Mouse (Mus musculus) heart, embryonic 14.5 days (tissue): Measurements from ENCODE around the gene Suv39h2. TPM values are rescaled to one million over a fixed set of nuclear protein-coding genes. Genes with fewer than 3 reads are reported as not detected.
A peak's percentile ranks its signal among the peaks of the same experiment; 100 is the strongest.

Experiments used
- ATAC-seq: fragments of 200-750 bp; cut with Nextera tagmentation; 2 replicates; pipeline ENCODE4 v1.8.0; 2017; ENCODE audit warnings: low read depth, moderate TSS enrichment; ENCODE audit not compliant: insufficient number of reproducible peaks, insufficient read depth, low FRiP score
- H3K27ac ChIP-seq, 2 experiments: fragments of 200-500 bp in 1 of 2; fragments of 300-500 bp in 1 of 2; sonication (generic) in 1 of 2; replicated peaks in 1 of 2; 2 replicates each; pipeline ENCODE4 v1.5.1; 2012 to 2014; ENCODE audit warnings: low read depth in 2 of 2, low read length in 2 of 2, control low read depth in 1 of 2, mild to moderate bottlenecking in 1 of 2, mixed read lengths in 1 of 2; ENCODE audit not compliant: control insufficient read depth in 1 of 2, insufficient read depth in 1 of 2
- H3K27me3 ChIP-seq: fragments of 300-500 bp; sonication (generic); 2 replicates; pipeline ENCODE4 v1.6.1; 2014; ENCODE audit warnings: mild to moderate bottlenecking, low read length, control low read depth; ENCODE audit not compliant: control insufficient read depth, insufficient read depth
- H3K36me3 ChIP-seq: fragments of 300-500 bp; sonication (generic); 2 replicates; pipeline ENCODE4 v1.6.1; 2014; ENCODE audit warnings: mild to moderate bottlenecking, control low read depth, low read length, mixed read lengths; ENCODE audit not compliant: control insufficient read depth, insufficient read depth
- H3K4me1 ChIP-seq, 2 experiments: fragments of 200-500 bp in 1 of 2; fragments of 300-500 bp in 1 of 2; sonication (generic) in 1 of 2; 2 replicates each; pipeline ENCODE4 v1.6.1; 2012 to 2014; ENCODE audit warnings: low read length in 2 of 2, control low read depth in 1 of 2, mixed read lengths in 1 of 2; ENCODE audit not compliant: control insufficient read depth in 2 of 2, insufficient read depth in 2 of 2
- H3K4me2 ChIP-seq: fragments of 300-500 bp; sonication (generic); 2 replicates; pipeline ENCODE4 v1.6.1; 2014; ENCODE audit warnings: mild to moderate bottlenecking, low read length
- H3K4me3 ChIP-seq, 2 experiments: fragments of 200-500 bp in 1 of 2; fragments of 300-500 bp in 1 of 2; sonication (generic) in 1 of 2; 2 replicates each; pipeline ENCODE4 v1.5.1; 2012 to 2014; ENCODE audit warnings: low read length in 2 of 2, mild to moderate bottlenecking in 2 of 2, control low read depth in 1 of 2, low read depth in 1 of 2, moderate library complexity in 1 of 2; ENCODE audit not compliant: control insufficient read depth in 1 of 2, insufficient read depth in 1 of 2
- H3K9ac ChIP-seq: fragments of 300-500 bp; sonication (generic); 2 replicates; pipeline ENCODE4 v1.6.1; 2014; ENCODE audit warnings: mild to moderate bottlenecking, low read length
- H3K9me3 ChIP-seq: fragments of 300-500 bp; sonication (generic); 2 replicates; pipeline ENCODE4 v1.6.1; 2016; ENCODE audit warnings: low read length, control low read depth; ENCODE audit not compliant: control insufficient read depth
- WGBS: fragments of 180-500 bp; shearing (Covaris S2); extraction: QIAGEN DNeasy Blood & Tissue Kit; methylation state at CpG from one replicate; pipeline ENCODE4 v1.1.7; 2014; 5-methylcytosine and 5-hydroxymethylcytosine counted together
- polyA plus RNA-seq: library from polyadenylated mRNA; unstranded; fragments of >200 nt; fragmentation: Nextera tagmentation; extraction: Ambion mirVana; gene quantifications from 2 replicates; pipeline ENCODE4 v1.2.1, GENCODE M21; 2014

The Suv39h2 gene
- polyA plus RNA-seq, 1 experiment from 2014 or later = 8.3 TPM

- H3K9me3 ChIP-seq = no peaks in the 10 kb centered on the region
- H3K9ac ChIP-seq = no peak overlapping the region
- no peak overlapping the region for H3K4me3 ChIP-seq
- no peak overlapping the region for H3K4me2 ChIP-seq
- H3K27me3 ChIP-seq = no peaks in the 10 kb centered on the region
- no peaks in the 10 kb centered on the region for H3K4me1 ChIP-seq
- 83% methylated on average over 3 of the region's 3 CpGs for WGBS
- ATAC-seq = no peak
- no peak overlapping the region for H3K27ac ChIP-seq
- peaks cover 54% of the 10 kb centered on the region for H3K36me3 ChIP-seq
Measured at GRCm38 (mm10) chr2:3489816-3490215, 15.0 kb upstream of the Suv39h2 start.

DNA sequence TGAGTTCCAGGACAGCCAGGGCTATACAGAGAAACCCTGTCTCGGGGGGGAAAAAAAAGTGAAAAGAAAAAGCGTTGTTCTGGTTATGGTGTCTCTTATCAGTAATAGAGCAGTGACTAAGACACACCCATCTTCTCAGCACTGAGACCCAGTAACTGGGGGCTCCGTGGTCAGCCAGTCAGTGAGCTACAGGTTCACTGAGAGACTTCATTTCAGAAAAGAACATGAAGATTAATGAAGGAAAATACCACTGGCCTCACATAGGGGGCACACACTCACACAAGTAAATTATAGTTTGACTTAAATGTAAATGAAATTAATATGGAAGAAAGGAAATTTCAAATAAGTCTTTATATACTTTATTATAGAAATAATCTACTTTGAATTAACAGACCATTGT lies 5.4 kb upstream of the Suv39h2 start:
- Histone ChIP-seq H3K4me2 (no peak overlapping the region), H3K4me3 (no peak overlapping the region), H3K27me3 (no peaks in the 10 kb centered on the region), H3K36me3 (no peaks in the 10 kb centered on the region), H3K9ac (no peak overlapping the region), H3K27ac (no peak overlapping the region), H3K9me3 (no peaks in the 10 kb centered on the region), H3K4me1 (no peaks in the 10 kb centered on the region)
- 77% methylated on average over 3 of the region's 3 CpGs for WGBS
- ATAC-seq = no peak

DNA sequence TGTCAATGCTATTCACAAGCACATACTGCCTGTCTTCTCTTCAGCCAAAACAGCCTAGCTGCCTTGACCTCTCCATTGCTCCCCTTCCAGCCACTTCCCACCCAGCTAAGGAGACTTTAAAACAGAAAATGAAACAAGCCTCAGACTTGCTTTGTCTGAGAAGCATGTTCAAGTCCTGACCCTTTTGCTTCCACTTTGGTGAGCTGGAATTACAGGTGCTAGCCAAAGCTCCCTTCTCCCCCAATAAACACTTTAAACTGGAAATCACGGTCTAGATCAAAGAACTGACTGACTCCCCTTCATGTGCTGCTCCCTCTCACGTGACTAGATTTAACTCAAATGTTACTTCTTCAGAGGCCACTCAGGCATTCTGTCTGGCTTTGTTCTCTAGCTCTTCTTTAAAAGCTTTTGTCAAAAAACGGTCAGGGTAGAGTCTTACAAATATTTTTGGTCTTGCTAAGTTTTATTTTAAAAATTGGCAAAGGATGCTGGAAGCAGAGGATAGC lies 968 bp upstream of the Suv39h2 start:
- Histone ChIP-seq H3K27me3 (no peaks in the 10 kb centered on the region), H3K4me3 (no peak overlapping the region; a peak in 1 of 4 replicates), H3K9ac (no peak overlapping the region), H3K9me3 (no peaks in the 10 kb centered on the region), H3K4me1 (0 out of 4 replicates have a peak, but pooled peaks cover 0 to 10% of the 10 kb centered on the region in 2 experiments), H3K4me2 (peak overlapping the region; percentile 76), H3K36me3 (peaks cover 2% of the 10 kb centered on the region; the same call in 1 of the 2 replicates), H3K27ac (no peak overlapping the region)
- no peak for ATAC-seq
- WGBS = 66% methylated on average over 3 of the region's 3 CpGs

- under 1% methylated on average over 46 of the region's 46 CpGs for WGBS
- peak overlapping the region; percentile 83 for H3K9ac ChIP-seq
Measured at GRCm38 (mm10) chr2:3474361-3474805, 448 bp downstream of the Suv39h2 start.

DNA sequence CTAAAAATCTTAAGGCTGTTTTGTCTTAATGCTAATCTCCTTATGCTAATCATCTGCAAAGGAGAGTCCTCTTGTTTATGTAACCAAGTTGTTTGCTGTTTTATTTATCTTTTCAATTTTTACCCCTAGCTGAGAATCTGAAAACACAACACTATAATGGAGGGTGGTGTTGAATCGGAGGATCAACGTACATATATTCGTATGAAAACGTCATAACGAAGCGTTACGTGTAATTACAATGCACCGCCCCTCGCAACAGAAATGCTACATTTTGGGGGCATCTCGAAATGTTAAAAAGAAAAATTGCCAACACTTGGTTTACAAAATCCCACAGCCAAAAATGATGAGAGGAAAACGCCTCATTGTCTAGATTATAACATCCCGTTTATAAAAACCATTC lies 940 bp downstream of the Suv39h2 start:
- H3K4me1 ChIP-seq = 0 out of 4 replicates have a peak, but pooled peaks cover 0 to 10% of the 10 kb centered on the region in 2 experiments
- ATAC-seq = no peak
- H3K4me3 ChIP-seq = peak overlapping the region; percentile 95 to 97
- peak overlapping the region; percentile 75 to 86 for H3K27ac ChIP-seq
- H3K9me3 ChIP-seq = no peaks in the 10 kb centered on the region
- peaks cover 7% of the 10 kb centered on the region; the same call in 1 of the 2 replicates for H3K36me3 ChIP-seq
- 2% methylated on average over 12 of the region's 12 CpGs for WGBS
- peak overlapping the region; percentile 83 for H3K9ac ChIP-seq
- H3K4me2 ChIP-seq = peak overlapping the region; percentile 76
- no peaks in the 10 kb centered on the region for H3K27me3 ChIP-seq

More at GRCm38 (mm10) chr2:3474361-3474805, 448 bp downstream of the Suv39h2 start:
- Histone ChIP-seq H3K27ac (peak overlapping the region; percentile 75 to 86), H3K9me3 (no peaks in the 10 kb centered on the region), H3K4me2 (peak overlapping the region; percentile 76), H3K4me3 (peak overlapping the region; percentile 95 to 97), H3K27me3 (no peaks in the 10 kb centered on the region), H3K36me3 (peaks cover 7% of the 10 kb centered on the region; the same call in 1 of the 2 replicates), H3K4me1 (0 out of 4 replicates have a peak, but pooled peaks cover 0 to 10% of the 10 kb centered on the region in 2 experiments)
- peak; percentile 80 for ATAC-seq

DNA sequence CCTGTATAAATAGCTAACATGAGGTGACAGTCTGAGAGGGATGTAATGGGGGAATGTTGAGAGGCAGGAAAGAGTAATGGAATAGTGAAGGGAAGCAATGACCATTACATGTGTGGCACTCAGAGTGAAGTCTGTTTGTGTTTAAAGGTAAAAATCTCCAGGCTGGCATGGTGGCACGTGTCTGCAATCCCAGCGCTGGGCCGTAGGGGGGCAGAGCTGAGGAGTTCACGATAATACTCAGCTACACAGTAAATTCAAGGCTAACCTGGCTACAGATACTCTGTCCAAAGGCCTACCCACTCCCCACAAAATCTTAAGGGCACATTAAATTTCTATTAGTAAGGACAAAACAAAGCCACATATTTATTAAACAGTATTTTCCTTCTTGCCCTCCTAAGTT lies 18.2 kb downstream of the Suv39h2 start:
- H3K4me1 ChIP-seq = no peaks in the 10 kb centered on the region
- no peak for ATAC-seq
- H3K36me3 ChIP-seq = peaks cover 60% of the 10 kb centered on the region
- no peaks in the 10 kb centered on the region for H3K9me3 ChIP-seq
- no peak overlapping the region for H3K9ac ChIP-seq
- H3K4me2 ChIP-seq = no peak overlapping the region
- 82% methylated on average over 4 of the region's 4 CpGs for WGBS
- H3K4me3 ChIP-seq = no peak overlapping the region
- H3K27me3 ChIP-seq = no peaks in the 10 kb centered on the region
- no peak overlapping the region for H3K27ac ChIP-seq

- no peak for ATAC-seq
- 84% methylated on average over 3 of the region's 3 CpGs for WGBS
- H3K27ac ChIP-seq = no peak overlapping the region
- no peak overlapping the region for H3K4me2 ChIP-seq
- no peak overlapping the region for H3K4me3 ChIP-seq
- no peaks in the 10 kb centered on the region for H3K9me3 ChIP-seq
- no peak overlapping the region for H3K9ac ChIP-seq
- no peaks in the 10 kb centered on the region for H3K27me3 ChIP-seq
- no peaks in the 10 kb centered on the region for H3K4me1 ChIP-seq
- peaks cover 37% of the 10 kb centered on the region for H3K36me3 ChIP-seq
Measured at GRCm38 (mm10) chr2:3453096-3453495, 21.7 kb downstream of the Suv39h2 start.

DNA sequence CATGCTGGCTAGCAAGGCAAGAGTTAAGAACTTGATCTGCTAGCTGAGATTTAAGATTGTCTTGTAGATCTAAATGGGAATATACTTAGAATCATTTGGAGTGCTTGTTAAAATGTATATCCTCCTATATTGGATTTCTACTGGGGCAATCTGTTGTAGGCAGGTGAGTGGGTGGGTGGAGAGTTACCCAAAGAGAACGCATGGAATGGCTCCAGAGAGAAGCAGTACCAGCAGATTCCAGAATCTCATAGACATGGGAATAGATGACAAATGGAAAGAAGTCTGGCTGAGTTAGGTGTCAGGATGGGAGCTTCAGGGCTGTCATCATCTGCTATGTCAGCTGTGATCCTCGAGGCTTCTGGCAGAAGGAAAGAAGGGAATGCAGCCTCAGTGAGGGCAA lies 25.4 kb downstream of the Suv39h2 start:
- Histone ChIP-seq H3K4me2 (no peak overlapping the region), H3K9me3 (no peaks in the 10 kb centered on the region), H3K9ac (no peak overlapping the region), H3K4me3 (no peak overlapping the region), H3K36me3 (peaks cover 23% of the 10 kb centered on the region), H3K4me1 (no peaks in the 10 kb centered on the region), H3K27me3 (no peaks in the 10 kb centered on the region), H3K27ac (no peak overlapping the region)
- 56% methylated on average over 2 of the region's 2 CpGs for WGBS
- ATAC-seq = no peak
